In the genomic region with DNA sequence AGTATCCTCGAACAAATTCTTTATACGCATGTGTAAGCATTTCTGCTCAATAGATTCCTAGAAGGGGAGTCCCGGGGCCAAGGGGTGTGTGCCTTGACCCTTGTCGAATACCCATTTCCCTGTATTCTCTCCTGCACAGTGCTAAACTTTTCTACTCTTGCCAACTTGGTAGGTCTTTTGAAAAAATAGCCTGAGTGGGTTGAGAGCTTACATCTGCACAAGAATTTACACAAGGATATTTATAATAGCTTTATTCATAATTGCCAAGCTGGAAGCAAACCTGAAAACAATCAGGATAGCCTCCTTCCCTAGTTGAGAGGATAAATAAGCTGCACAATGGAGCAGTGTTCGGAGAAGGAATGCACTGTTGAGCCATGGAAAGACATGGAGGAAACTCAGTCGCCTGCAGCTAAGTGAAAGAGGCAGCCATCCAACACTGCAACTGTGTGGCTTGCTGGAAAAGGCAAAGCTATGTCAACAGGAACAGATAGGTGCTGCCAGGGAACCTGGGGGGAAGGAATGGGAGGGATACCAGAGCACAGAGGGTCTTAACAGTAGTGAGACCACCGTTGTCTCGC, we compare ENCODE assay signal across 27 mouse cellular contexts. TPM values are rescaled to one million over a fixed set of nuclear protein-coding genes. Genes with fewer than 3 reads are reported as not detected.
DNase-seq lines count a peak whose midpoint lies in the region; ATAC-seq and TF ChIP-seq lines count a peak whose summit lies in the region.
"Had no signal": no experiment of that assay in that cellular context is flagged by ENCODE, and none has a peak within 500 bp of the region (broad histone marks: within the 10 kb centered on the region; RNA-seq: fewer than 3 reads in every experiment).

No protein-coding gene starts in this region.

- no peak overlapping the region for H3K9ac ChIP-seq in embryonic facial prominence, embryonic 14.5 days (ENCODE audit: low read depth, low read length)
- no peak overlapping the region for H3K9ac ChIP-seq in kidney, embryonic 16.5 days (replicated peaks; ENCODE audit: low read length)
- H3K9ac ChIP-seq: embryonic facial prominence, embryonic 15.5 days; forebrain, embryonic 13.5 days; hindbrain, embryonic 13.5 days had no signal

- no peaks in the 10 kb centered on the region for H3K4me1 ChIP-seq in embryonic facial prominence, embryonic 14.5 days (ENCODE audit: control insufficient read depth, insufficient read depth, low read length)
- H3K4me1 ChIP-seq in embryonic facial prominence, embryonic 10.5 days: no peaks in the 10 kb centered on the region
- no peaks in the 10 kb centered on the region for H3K4me1 ChIP-seq in heart, embryonic 10.5 days
- H3K4me1 ChIP-seq in kidney, embryonic 16.5 days (ENCODE audit: insufficient read depth, low read length): peaks cover 5% of the 10 kb centered on the region; the same call in 1 of the 2 replicates
- H3K4me1 ChIP-seq: embryonic facial prominence, embryonic 15.5 days; forebrain, embryonic 13.5 days; hindbrain, embryonic 13.5 days had no signal

- H3K9me3 ChIP-seq in embryonic facial prominence, embryonic 14.5 days (ENCODE audit: control insufficient read depth, low read length): no peaks in the 10 kb centered on the region
- peaks cover 2% of the 10 kb centered on the region; the same call in 1 of the 2 replicates for H3K9me3 ChIP-seq in embryonic facial prominence, embryonic 10.5 days
- no peaks in the 10 kb centered on the region for H3K9me3 ChIP-seq in heart, embryonic 10.5 days
- 0 out of 2 replicates have a peak, but pooled peaks cover 2% of the 10 kb centered on the region for H3K9me3 ChIP-seq in kidney, embryonic 16.5 days (ENCODE audit: low read length)
- H3K9me3 ChIP-seq: embryonic facial prominence, embryonic 15.5 days; hindbrain, embryonic 13.5 days had no signal

- no peaks in the 10 kb centered on the region for H3K36me3 ChIP-seq in embryonic facial prominence, embryonic 14.5 days (ENCODE audit: control insufficient read depth, insufficient read depth, low read length)
- no peaks in the 10 kb centered on the region for H3K36me3 ChIP-seq in embryonic facial prominence, embryonic 10.5 days (replicated peaks)
- H3K36me3 ChIP-seq in heart, embryonic 10.5 days: no peaks in the 10 kb centered on the region
- no peaks in the 10 kb centered on the region for H3K36me3 ChIP-seq in kidney, embryonic 16.5 days (ENCODE audit: insufficient read depth, low read length)
- H3K36me3 ChIP-seq: embryonic facial prominence, embryonic 15.5 days; G1E; hindbrain, embryonic 13.5 days had no signal

- no peak overlapping the region for H3K27ac ChIP-seq in embryonic facial prominence, embryonic 14.5 days (replicated peaks; ENCODE audit: low read depth, low read length)
- H3K27ac ChIP-seq in embryonic facial prominence, embryonic 10.5 days (replicated peaks): no peak overlapping the region
- H3K27ac ChIP-seq in heart, embryonic 10.5 days: no peak overlapping the region
- H3K27ac ChIP-seq in kidney, embryonic 16.5 days (ENCODE audit: low read length): 0 out of 2 replicates have a peak overlapping the region, but pooled peaks have one; percentile 13
- H3K27ac ChIP-seq: embryonic facial prominence, embryonic 15.5 days; forebrain, embryonic 13.5 days; hindbrain, embryonic 13.5 days had no signal

- peak; percentile 41; the same call in 1 of the 2 replicates for ATAC-seq in embryonic facial prominence, embryonic 14.5 days (ENCODE audit: low read depth)
- no peak for ATAC-seq in kidney, embryonic 16.5 days (ENCODE audit: low FRiP score, low TSS enrichment)
- ATAC-seq: CD4-positive, CD25-positive, alpha-beta regulatory T cell, adult 4 months; forebrain, embryonic 13.5 days; inflammation-experienced regulatory T-cells, adult 6 months; intestine, postnatal 0 days had no signal

- TF ChIP-seq POLR2A in brain, embryonic 14.5 days (IDR thresholded peaks at IDR 0.05; ENCODE audit: borderline replicate concordance, extremely low read depth, insufficient read depth, insufficient read length, poor library complexity, severe bottlenecking): no peak

- H3K27me3 ChIP-seq in embryonic facial prominence, embryonic 14.5 days (replicated peaks; ENCODE audit: control insufficient read depth, insufficient read depth, low read length): no peaks in the 10 kb centered on the region
- H3K27me3 ChIP-seq in embryonic facial prominence, embryonic 10.5 days (replicated peaks; ENCODE audit: low read depth, poor library complexity, severe bottlenecking): no peaks in the 10 kb centered on the region
- H3K27me3 ChIP-seq in heart, embryonic 10.5 days (ENCODE audit: insufficient read depth, poor library complexity, severe bottlenecking): no peaks in the 10 kb centered on the region
- no peaks in the 10 kb centered on the region for H3K27me3 ChIP-seq in kidney, embryonic 16.5 days (ENCODE audit: insufficient read depth, low read length)
- H3K27me3 ChIP-seq: embryonic facial prominence, embryonic 15.5 days; forebrain, embryonic 13.5 days; hindbrain, embryonic 13.5 days had no signal

- H3K4me3 ChIP-seq in embryonic facial prominence, embryonic 14.5 days (ENCODE audit: low read depth, low read length): no peak overlapping the region
- no peak overlapping the region for H3K4me3 ChIP-seq in embryonic facial prominence, embryonic 10.5 days
- no peak overlapping the region for H3K4me3 ChIP-seq in heart, embryonic 10.5 days
- H3K4me3 ChIP-seq in kidney, embryonic 16.5 days (ENCODE audit: low read length): no peak overlapping the region
- H3K4me3 ChIP-seq: embryonic facial prominence, embryonic 15.5 days; erythroblast, embryonic 14.5 days; forebrain, embryonic 13.5 days; hindbrain, embryonic 13.5 days had no signal

- 60% methylated on average over 8 of the region's 8 CpGs for WGBS in embryonic facial prominence, embryonic 14.5 days
- WGBS in embryonic facial prominence, embryonic 10.5 days: 67% methylated on average over 8 of the region's 8 CpGs
- 79% methylated on average over 8 of the region's 8 CpGs for WGBS in heart, embryonic 10.5 days
- WGBS in kidney, embryonic 16.5 days: 66% methylated on average over 8 of the region's 8 CpGs

- no peak for TF ChIP-seq CTCF in brain, embryonic 14.5 days (IDR thresholded peaks at IDR 0.05; ENCODE audit: borderline replicate concordance, extremely low read depth, insufficient read depth, insufficient read length)

- peak; percentile 38 for DNase-seq in embryonic facial prominence, embryonic 14.5 days (ENCODE audit: low spot score)
- no peak for DNase-seq in embryonic facial prominence, embryonic 10.5 days (ENCODE audit: low spot score)
- DNase-seq in heart, adult 11 months: peak; percentile 18
- DNase-seq in heart, embryonic 10.5 days (ENCODE audit: low spot score): no peak
- DNase-seq in kidney, postnatal 36 days: no peak
- peak; percentile 58 for DNase-seq in brain, embryonic 14.5 days (ENCODE audit: low read depth)
- no peak for DNase-seq in left cerebral cortex, adult 18-20 months (ENCODE audit: low spot score in 2 of 2)
- DNase-seq: adrenal gland, postnatal 10 days; B cell, adult 2 months; cerebellum, adult 18-20 months; cerebellum, adult 9-11 months; cerebellum, postnatal 36 days; gastrocnemius, postnatal 14 days; heart, postnatal 10 days; heart, postnatal 4 days had no signal

- H3K4me2 ChIP-seq in embryonic facial prominence, embryonic 14.5 days (ENCODE audit: low read depth, low read length): no peak overlapping the region
- H3K4me2 ChIP-seq in kidney, embryonic 16.5 days (replicated peaks; ENCODE audit: low read depth, low read length): no peak overlapping the region
- H3K4me2 ChIP-seq: embryonic facial prominence, embryonic 15.5 days; forebrain, embryonic 13.5 days; hindbrain, embryonic 13.5 days had no signal

RNA-seq across cellular contexts. Expression of a gene that starts 51.5 kb away (rescaled TPM):
- polyA plus RNA-seq in embryonic facial prominence, embryonic 14.5 days (2014; fragmentation: Nextera tagmentation; extraction: Ambion mirVana): 0.40 and 0.46 TPM in 2 replicates
- 0.27 and 0.97 TPM in 2 replicates for polyA plus RNA-seq in embryonic facial prominence, embryonic 10.5 days (2016; fragmentation: Nextera tagmentation; extraction: Ambion mirVana)
- polyA plus RNA-seq in heart, embryonic 10.5 days (2016; fragmentation: Nextera tagmentation; extraction: Ambion mirVana): 0.35 TPM in 1 of 2 replicates, not detected in the other
- polyA plus RNA-seq in kidney, embryonic 16.5 days (2015; fragmentation: Nextera tagmentation; extraction: Ambion mirVana): 38.7 and 40.7 TPM in 2 replicates
- polyA plus RNA-seq in brain, embryonic 14.5 days (2012; rRNA removed): 0.04 TPM in 1 of 2 replicates, not detected in the other
- under 1 TPM; 0.14 to 0.28 TPM for total RNA-seq in left cerebral cortex, adult 18-20 months (2021)
- total RNA-seq: gastrocnemius, adult 18-20 months; gastrocnemius, postnatal 14 days; granulocyte monocyte progenitor cell, adult 5-6 weeks; heart, postnatal 10 days; heart, postnatal 4 days had no signal
- polyA plus RNA-seq: CD4-positive, CD25-positive, alpha-beta regulatory T cell, adult 4 months; erythroblast, embryonic 14.5 days; forebrain, embryonic 13.5 days; G1E; heart, embryonic 14.5 days; hindbrain, embryonic 13.5 days; inflammation-experienced regulatory T-cells, adult 6 months had no signal

Comparison
In these comparisons a context has a peak if more than half of its experiments do, and no peak if none do; other contexts are left out.
1. DNase-seq: peak in embryonic facial prominence, embryonic 14.5 days (single experiment), heart, adult 11 months (single experiment) and brain, embryonic 14.5 days (single experiment); none in embryonic facial prominence, embryonic 10.5 days (single experiment), heart, embryonic 10.5 days (single experiment), kidney, postnatal 36 days (0 of 2) and left cerebral cortex, adult 18-20 months (0 of 2).
2. RNA of a gene that starts 51.5 kb away (polyA plus RNA-seq): 38.7 to 40.7 TPM in kidney, embryonic 16.5 days; 0.40 to 0.46 TPM in embryonic facial prominence, embryonic 14.5 days, 0.35 TPM in heart, embryonic 10.5 days, 0.27 to 0.97 TPM in embryonic facial prominence, embryonic 10.5 days and 0.04 TPM in brain, embryonic 14.5 days; every median in the first group is over 10 times any median in the second.